In the genomic region with DNA sequence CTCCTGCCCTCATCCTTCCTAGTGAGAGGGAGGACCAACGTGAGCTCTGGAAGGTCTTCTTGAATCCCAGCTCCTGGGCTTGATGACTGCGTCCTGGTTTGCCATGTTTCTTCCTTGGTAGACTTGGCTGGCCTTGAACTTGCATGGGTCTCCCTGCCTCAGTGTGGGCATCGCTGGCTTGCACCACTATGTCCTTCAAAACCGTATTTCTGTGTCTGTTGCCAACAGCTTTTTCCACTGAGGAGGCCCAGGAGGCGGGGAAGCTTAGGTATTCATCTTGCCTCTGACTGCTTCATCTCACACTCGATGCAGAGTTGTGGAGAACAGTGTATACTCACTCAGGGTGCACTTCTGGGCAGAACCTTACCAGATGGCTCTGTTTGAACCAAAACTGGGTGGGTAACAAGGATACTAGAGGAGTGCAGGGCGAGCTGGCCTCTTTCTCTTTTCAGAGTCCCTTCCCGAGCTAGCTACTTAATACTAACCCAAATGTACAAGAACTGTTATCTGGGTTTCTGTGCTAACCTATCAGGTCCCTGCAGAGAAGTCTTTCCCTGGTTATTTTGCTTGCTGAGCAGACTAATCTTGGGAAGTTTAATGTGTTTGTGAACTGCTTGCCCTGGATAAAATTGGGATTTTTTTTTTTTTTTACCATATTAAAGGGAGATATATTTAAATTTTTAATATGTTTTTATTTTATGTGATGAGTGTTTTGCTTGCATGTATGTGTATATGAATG, we compare ENCODE assay signal across 1 mouse cellular context.
TF ChIP-seq lines count a peak whose summit lies in the region.

No protein-coding gene starts in this region.

TF ChIP-seq in MEL, 35 proteins besides CTCF, POLR2A, EP300 and RAD21 (continued from another document):
- no peak for TF ChIP-seq CHD1 (IDR thresholded peaks at IDR 0.05; ENCODE audit: low read depth, low read length)
- TF ChIP-seq UBTF (IDR thresholded peaks at IDR 0.05; ENCODE audit: borderline replicate concordance, insufficient read depth, low read depth, low read length): no peak
- no peak for TF ChIP-seq KAT2A (conservative IDR thresholded peaks at IDR 0.05; ENCODE audit: low read depth, low read length)
- TF ChIP-seq GATA1 (IDR thresholded peaks at IDR 0.05; ENCODE audit: low read depth, low read length): peak; percentile 66
- peak; percentile 15; the same call in 1 of the 2 replicates for TF ChIP-seq TAL1 (IDR thresholded peaks at IDR 0.05; ENCODE audit: low read length)
- 0 out of 2 replicates have a peak, but pooled peaks have one; percentile 29 for TF ChIP-seq ZNF384 (IDR thresholded peaks at IDR 0.05; ENCODE audit: low read depth, low read length)
- peak; percentile 64; the same call in 1 of the 2 replicates for TF ChIP-seq TCF12 (IDR thresholded peaks at IDR 0.05; ENCODE audit: low read depth, low read length)
- peak; percentile 33; the same call in 1 of the 2 replicates for TF ChIP-seq RCOR1 (IDR thresholded peaks at IDR 0.05; ENCODE audit: low read depth, low read length)
